Mouse (Mus musculus) stomach, postnatal 0 days (tissue): ENCODE results near the gene Adcy1. TPM values are rescaled to one million over a fixed set of nuclear protein-coding genes. Genes with fewer than 3 reads are reported as not detected.

Source experiments
- ATAC-seq: fragments of 200-750 bp; cut with Nextera tagmentation; 2 replicates; pipeline ENCODE4 v1.8.0; 2017; ENCODE audit not compliant: low FRiP score, low TSS enrichment
- DNase-seq: peaks from one replicate; pipeline ENCODE4 v3.0.0-alpha.2; 2016; ENCODE audit warnings: low spot score
- H3K27ac ChIP-seq: fragments of 300-500 bp; sonication (generic); replicated peaks from 2 replicates; pipeline ENCODE4 v1.5.1; 2014; ENCODE audit warnings: mild to moderate bottlenecking, control low read depth
- H3K27me3 ChIP-seq: fragments of 300-500 bp; sonication (generic); 2 replicates; pipeline ENCODE4 v1.6.1; 2014; ENCODE audit warnings: low read length; ENCODE audit not compliant: control insufficient read depth, insufficient read depth
- H3K36me3 ChIP-seq: fragments of 300-500 bp; sonication (generic); 2 replicates; pipeline ENCODE4 v1.6.1; 2014; ENCODE audit warnings: low read length, mixed read lengths; ENCODE audit not compliant: control insufficient read depth, insufficient read depth
- H3K4me1 ChIP-seq: fragments of 300-500 bp; sonication (generic); replicated peaks from 2 replicates; pipeline ENCODE4 v1.6.1; 2014; ENCODE audit warnings: antibody characterized with exemption; ENCODE audit not compliant: control insufficient read depth, insufficient read depth
- H3K4me2 ChIP-seq: fragments of 300-500 bp; sonication (generic); replicated peaks from 2 replicates; pipeline ENCODE4 v1.6.1; 2014; ENCODE audit warnings: low read depth, mild to moderate bottlenecking, control low read depth, moderate library complexity
- H3K4me3 ChIP-seq: fragments of 300-500 bp; sonication (generic); 2 replicates; pipeline ENCODE4 v1.5.1; 2014; ENCODE audit warnings: low read depth, low read length, control low read depth
- H3K9ac ChIP-seq: fragments of 300-500 bp; sonication (generic); 2 replicates; pipeline ENCODE4 v1.6.1; 2014; ENCODE audit warnings: mild to moderate bottlenecking, low read length, control low read depth, mixed read lengths
- H3K9me3 ChIP-seq: fragments of 300-500 bp; sonication (generic); 2 replicates; pipeline ENCODE4 v1.6.1; 2016; ENCODE audit warnings: low read length; ENCODE audit not compliant: control insufficient read depth
- CTCF ChIP-seq: IDR thresholded peaks from 2 replicates; pipeline ENCODE4 v1.5.1; 2016; ENCODE audit warnings: antibody characterized with exemption, low read depth, mild to moderate bottlenecking, moderate library complexity
- EP300 ChIP-seq: optimal IDR thresholded peaks from 2 replicates; pipeline ENCODE3; 2016; ENCODE audit warnings: antibody characterized with exemption
- WGBS: fragments of 180-500 bp; shearing (Covaris S2); extraction: QIAGEN DNeasy Blood & Tissue Kit; methylation state at CpG from one replicate; pipeline ENCODE4 v1.1.7; 2014; 5-methylcytosine and 5-hydroxymethylcytosine counted together
- polyA plus RNA-seq: library from polyadenylated mRNA; unstranded; fragments of >200 nt; fragmentation: Nextera tagmentation; extraction: Ambion mirVana; gene quantifications from 2 replicates; pipeline ENCODE4 v1.2.1, GENCODE M21; 2015

The Adcy1 gene
- polyA plus RNA-seq, 1 experiment from 2014 or later, result 0.82 TPM

DNA sequence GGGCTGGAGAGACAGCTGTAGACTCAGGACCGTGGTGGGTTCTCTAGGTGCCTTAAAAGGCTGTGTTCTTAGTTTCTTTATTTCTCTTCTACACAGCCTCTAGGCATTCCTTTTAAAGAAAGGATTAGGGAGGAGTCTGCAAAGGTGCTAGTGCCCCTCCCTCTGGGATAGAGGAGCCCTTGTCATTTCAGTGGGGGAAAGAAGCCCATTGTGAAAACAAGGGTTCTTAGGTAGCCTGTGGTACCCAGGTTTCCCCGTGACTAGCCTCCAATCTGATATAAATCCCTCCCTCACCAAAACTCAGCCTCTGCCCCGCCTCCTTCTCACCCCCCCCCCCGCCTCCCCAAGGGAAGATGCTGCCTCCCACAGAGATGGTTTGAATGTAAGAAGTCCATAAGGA, 2.1 kb downstream of the Adcy1 start:
- TF ChIP-seq CTCF (no peak), EP300 (no peak)
- H3K36me3 ChIP-seq, result no peaks in the 10 kb centered on the region
- DNase-seq (no peak), ATAC-seq (no peak)
- H3K9ac ChIP-seq, result no peak overlapping the region
- peaks cover 4% of the 10 kb centered on the region; the same call in 1 of the 2 replicates for H3K4me1 ChIP-seq
- H3K4me2 ChIP-seq, result peak overlapping the region; percentile 81; the same call in 1 of the 2 replicates
- no peaks in the 10 kb centered on the region for H3K9me3 ChIP-seq
- no peak overlapping the region for H3K27ac ChIP-seq
- 18% methylated on average over 4 of the region's 4 CpGs for WGBS
- H3K27me3 ChIP-seq, result peaks cover 5% of the 10 kb centered on the region; the same call in 1 of the 2 replicates
- no peak overlapping the region; the same call in 1 of the 2 replicates for H3K4me3 ChIP-seq

DNA sequence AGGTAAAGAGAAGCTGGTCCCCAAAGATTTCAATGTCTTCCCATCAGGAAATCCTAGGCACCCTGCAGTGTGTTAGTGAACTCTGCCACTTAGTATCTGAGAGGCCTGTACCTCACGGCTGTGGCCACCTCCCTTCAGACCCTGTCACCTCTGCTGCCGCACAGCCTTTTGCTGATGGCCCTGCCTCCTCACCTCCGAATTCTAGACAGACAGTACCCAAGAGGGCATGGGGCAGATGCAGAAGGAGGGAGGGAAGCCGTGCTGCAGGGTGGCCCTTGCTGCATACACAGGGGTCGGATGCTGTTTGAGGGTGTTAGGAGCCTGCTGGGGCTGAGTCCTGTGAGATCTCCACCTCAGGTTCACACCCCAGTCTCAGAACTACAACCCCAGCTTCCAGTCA, 2.6 kb downstream of the Adcy1 start:
- Histone ChIP-seq H3K27me3 (peaks cover 5% of the 10 kb centered on the region; the same call in 1 of the 2 replicates), H3K9me3 (no peaks in the 10 kb centered on the region), H3K4me1 (peaks cover 4% of the 10 kb centered on the region; the same call in 1 of the 2 replicates), H3K9ac (no peak overlapping the region), H3K36me3 (no peaks in the 10 kb centered on the region), H3K4me3 (no peak overlapping the region), H3K27ac (no peak overlapping the region), H3K4me2 (no peak overlapping the region)
- TF ChIP-seq CTCF, result no peak
- TF ChIP-seq EP300, result no peak
- ATAC-seq, result no peak
- no peak for DNase-seq
- WGBS, result 69% methylated on average over 5 of the region's 5 CpGs

- no peak for ATAC-seq
- WGBS, result 78% methylated on average over 4 of the region's 4 CpGs
- H3K27ac ChIP-seq, result no peak overlapping the region
- H3K9ac ChIP-seq, result no peak overlapping the region
- no peak for DNase-seq
- H3K27me3 ChIP-seq, result peaks cover 5% of the 10 kb centered on the region; the same call in 1 of the 2 replicates
- H3K9me3 ChIP-seq, result no peaks in the 10 kb centered on the region
- H3K36me3 ChIP-seq, result no peaks in the 10 kb centered on the region
- peaks cover 4% of the 10 kb centered on the region; the same call in 1 of the 2 replicates for H3K4me1 ChIP-seq
- TF ChIP-seq CTCF (no peak), EP300 (no peak)
- no peak overlapping the region for H3K4me2 ChIP-seq
- no peak overlapping the region for H3K4me3 ChIP-seq
Observed at GRCm38 (mm10) chr11:7067263-7067662, 4.0 kb downstream of the Adcy1 start.

GRCm38 (mm10) chr11:7068479-7069235, 5.4 kb downstream of the Adcy1 start:
- WGBS, result 74% methylated on average over 12 of the region's 12 CpGs

DNA sequence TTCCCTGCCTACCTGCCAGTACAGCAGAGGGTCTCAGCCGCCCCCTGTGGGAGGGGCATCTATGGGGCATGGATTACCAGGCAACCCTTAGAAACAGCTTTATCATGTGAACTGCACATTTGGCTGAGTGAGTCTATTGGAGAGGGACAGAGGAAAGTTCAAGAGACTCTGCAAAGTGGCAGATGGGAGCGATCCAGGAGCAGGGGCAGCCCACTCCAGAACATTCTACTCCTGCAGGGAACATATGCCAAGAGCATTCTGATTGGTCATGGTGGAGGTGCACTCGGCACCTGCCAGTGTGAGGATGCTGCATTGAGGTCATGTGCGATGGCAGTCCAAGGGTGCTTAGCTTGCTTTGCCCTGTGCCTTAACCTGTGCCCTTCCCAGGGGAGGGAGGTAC, 6.5 kb downstream of the Adcy1 start:
- H3K9me3 ChIP-seq, result no peaks in the 10 kb centered on the region
- no peak overlapping the region for H3K9ac ChIP-seq
- 0 out of 2 replicates have a peak, but pooled peaks cover 2% of the 10 kb centered on the region for H3K27me3 ChIP-seq
- no peaks in the 10 kb centered on the region for H3K4me1 ChIP-seq
- H3K4me3 ChIP-seq, result no peak overlapping the region
- no peaks in the 10 kb centered on the region for H3K36me3 ChIP-seq
- DNase-seq (no peak), ATAC-seq (no peak)
- H3K4me2 ChIP-seq, result no peak overlapping the region
- WGBS, result 94% methylated on average over 4 of the region's 4 CpGs
- no peak overlapping the region for H3K27ac ChIP-seq
- TF ChIP-seq EP300, result no peak
- TF ChIP-seq CTCF, result no peak

More at GRCm38 (mm10) chr11:7068479-7069235, 5.4 kb downstream of the Adcy1 start:
- DNase-seq, result no peak
- TF ChIP-seq EP300 (no peak), CTCF (no peak)
- H3K9ac ChIP-seq, result no peak overlapping the region
- no peak overlapping the region for H3K27ac ChIP-seq
- no peaks in the 10 kb centered on the region for H3K9me3 ChIP-seq
- no peak overlapping the region for H3K4me3 ChIP-seq
- no peak for ATAC-seq
- H3K4me2 ChIP-seq, result no peak overlapping the region
- peaks cover 3% of the 10 kb centered on the region; the same call in 1 of the 2 replicates for H3K4me1 ChIP-seq
- no peaks in the 10 kb centered on the region for H3K36me3 ChIP-seq
- peaks cover 5% of the 10 kb centered on the region; the same call in 1 of the 2 replicates for H3K27me3 ChIP-seq

- no peaks in the 10 kb centered on the region for H3K36me3 ChIP-seq
- no peak overlapping the region for H3K9ac ChIP-seq
- WGBS, result 67% methylated on average over 6 of the region's 6 CpGs
- DNase-seq (no peak), ATAC-seq (no peak)
- H3K4me2 ChIP-seq, result no peak overlapping the region
- H3K27ac ChIP-seq, result no peak overlapping the region
- TF ChIP-seq CTCF, result no peak
- TF ChIP-seq EP300, result no peak
- no peak overlapping the region for H3K4me3 ChIP-seq
- H3K27me3 ChIP-seq, result no peaks in the 10 kb centered on the region
- H3K9me3 ChIP-seq, result no peaks in the 10 kb centered on the region
- no peaks in the 10 kb centered on the region for H3K4me1 ChIP-seq
Observed at GRCm38 (mm10) chr11:7071617-7072016, 8.3 kb downstream of the Adcy1 start.
